Mouse (Mus musculus) cerebellum, adult 2 months (tissue): ENCODE measurements around the gene Plagl2.

ENCODE experiments used
- CTCF ChIP-seq: fragments of 200-500 bp; IDR thresholded peaks from 2 replicates; pipeline ENCODE4 v1.5.1; 2011; ENCODE audit warnings: low read depth, mild to moderate bottlenecking, control low read depth, low read length, moderate library complexity, borderline replicate concordance; ENCODE audit not compliant: insufficient read depth
- POLR2A ChIP-seq: fragments of 200-500 bp; IDR thresholded peaks from 2 replicates; pipeline ENCODE4 v1.6.1; 2011; ENCODE audit warnings: low read length, control low read depth, borderline replicate concordance; ENCODE audit not compliant: insufficient read depth

GRCm38 (mm10) chr2:153208149-153208548 lies 33.1 kb downstream of the Plagl2 start:
- TF ChIP-seq CTCF (no peak), POLR2A (no peak)
